ENCODE assay signal across 9 mouse cellular contexts in genomic region chr7:125603185-125603631, GRCm38 (mm10). TPM values are rescaled to one million over a fixed set of nuclear protein-coding genes. Genes with fewer than 3 reads are reported as not detected.
DNase-seq lines count a peak whose midpoint lies in the region; ATAC-seq and TF ChIP-seq lines count a peak whose summit lies in the region.
"Had no signal": no experiment of that assay in that cellular context is flagged by ENCODE, and none has a peak within 500 bp of the region (broad histone marks: within the 10 kb centered on the region; RNA-seq: fewer than 3 reads in every experiment).

Gene Il21r (plus strand): TSS chr7:125603429.

- intact Hi-C loops in left cerebral cortex, postnatal 25 days (cut with DNase I), result no loop called here
- intact Hi-C loops in left cerebral cortex, postnatal 36 days (cut with DNase I), result no loop called here

- 5% methylated on average over 11 of the region's 11 CpGs for WGBS in bone marrow, adult 2 months
- WGBS in thymus, adult 2 months, result 7% methylated on average over 11 of the region's 11 CpGs
- 80% methylated on average over 11 of the region's 11 CpGs for WGBS in embryonic facial prominence, embryonic 10.5 days

- no peaks in the 10 kb centered on the region for H3K9me3 ChIP-seq in embryonic facial prominence, embryonic 10.5 days
- H3K9me3 ChIP-seq: embryonic facial prominence, embryonic 15.5 days had no signal

- TF ChIP-seq POLR2A in bone marrow, adult 2 months (IDR thresholded peaks at IDR 0.05; ENCODE audit: borderline replicate concordance, control insufficient read depth, low read depth, low read length), result peak; percentile 75
- TF ChIP-seq POLR2A in thymus, adult 2 months (IDR thresholded peaks at IDR 0.05; ENCODE audit: control insufficient read depth, extremely low read depth, insufficient read depth, low read length, poor library complexity), result peak; percentile 77

- peak within 1 kb of the TSS; percentile 61 for H3K4me3 ChIP-seq in bone marrow, adult 2 months (replicated peaks; ENCODE audit: control insufficient read depth, low read depth, low read length)
- H3K4me3 ChIP-seq in thymus, adult 2 months (ENCODE audit: control insufficient read depth, insufficient read depth, low read length), result peak within 1 kb of the TSS; percentile 77
- H3K4me3 ChIP-seq in embryonic facial prominence, embryonic 10.5 days, result no peak within 1 kb of the TSS
- H3K4me3 ChIP-seq: embryonic facial prominence, embryonic 15.5 days had no signal

- ATAC-seq in megakaryocyte, adult 5-6 weeks (ENCODE audit: poor library complexity, severe bottlenecking), result peak; percentile 64

- TF ChIP-seq CTCF in bone marrow, adult 2 months (IDR thresholded peaks at IDR 0.05; ENCODE audit: control insufficient read depth, insufficient read depth, low read length), result no peak
- TF ChIP-seq CTCF in thymus, adult 2 months (IDR thresholded peaks at IDR 0.05; ENCODE audit: borderline replicate concordance, control insufficient read depth, extremely low read depth, insufficient read depth, low read length, poor library complexity), result 0 out of 2 replicates have a peak, but pooled peaks have one; percentile 20

- H3K36me3 ChIP-seq in thymus, adult 2 months (ENCODE audit: control insufficient read depth, insufficient read depth, low read length), result no peaks in the 10 kb centered on the region
- H3K36me3 ChIP-seq in embryonic facial prominence, embryonic 10.5 days (replicated peaks), result no peaks in the 10 kb centered on the region
- H3K36me3 ChIP-seq: embryonic facial prominence, embryonic 15.5 days had no signal

- no peaks in the 10 kb centered on the region for H3K27me3 ChIP-seq in thymus, adult 2 months (ENCODE audit: control insufficient read depth, insufficient read depth, low read length)
- H3K27me3 ChIP-seq in embryonic facial prominence, embryonic 10.5 days (replicated peaks; ENCODE audit: low read depth, poor library complexity, severe bottlenecking), result no peaks in the 10 kb centered on the region
- H3K27me3 ChIP-seq: embryonic facial prominence, embryonic 15.5 days had no signal

- peaks cover 25% of the 10 kb centered on the region for H3K4me1 ChIP-seq in bone marrow, adult 2 months (ENCODE audit: control insufficient read depth, insufficient read depth, low read length)
- peaks cover 82% of the 10 kb centered on the region for H3K4me1 ChIP-seq in thymus, adult 2 months (replicated peaks; ENCODE audit: control insufficient read depth, insufficient read depth, low read length)
- peaks cover 23% of the 10 kb centered on the region; the same call in 1 of the 2 replicates for H3K4me1 ChIP-seq in embryonic facial prominence, embryonic 10.5 days

- peak; percentile 32 to 39 for DNase-seq in left cerebral cortex, postnatal 25 days (ENCODE audit: low spot score in 2 of 2)
- DNase-seq in left cerebral cortex, postnatal 36 days (ENCODE audit: low spot score in 2 of 2), result no peak
- DNase-seq in thymus, adult 2 months, result peak; percentile 80
- DNase-seq in ovary, adult 18-20 months (ENCODE audit: low spot score), result no peak
- no peak for DNase-seq in urinary bladder, postnatal 36 days (ENCODE audit: low spot score in 2 of 2)
- DNase-seq in embryonic facial prominence, embryonic 10.5 days (ENCODE audit: low spot score), result no peak

- H3K27ac ChIP-seq in bone marrow, adult 2 months (ENCODE audit: control insufficient read depth, insufficient read depth, low read depth, low read length, poor library complexity), result peak within 1 kb of the TSS; percentile 83
- peak within 1 kb of the TSS; percentile 96 for H3K27ac ChIP-seq in thymus, adult 2 months (ENCODE audit: control insufficient read depth, insufficient read depth, low read length)
- H3K27ac ChIP-seq in embryonic facial prominence, embryonic 10.5 days (replicated peaks), result no peak within 1 kb of the TSS
- H3K27ac ChIP-seq: embryonic facial prominence, embryonic 15.5 days had no signal

RNA-seq across cellular contexts. Expression of gene Il21r, which starts in this region (rescaled TPM):
- total RNA-seq in left cerebral cortex, postnatal 25 days (2021), result 1 to 10 TPM; 1.4 to 1.6 TPM
- 1 to 10 TPM; 1.5 to 1.6 TPM for total RNA-seq in left cerebral cortex, postnatal 36 days (2021)
- polyA plus RNA-seq in bone marrow, adult 2 months (2011; ENCODE audit: insufficient read depth, insufficient read length, low replicate concordance, missing spikeins), result 21.8 and 39.9 TPM in 2 replicates
- total RNA-seq in megakaryocyte, adult 5-6 weeks (2015), result 0.62 and 0.83 TPM in 2 replicates
- 1.8 and 2.2 TPM in 2 replicates for total RNA-seq in megakaryocyte, adult 5-6 weeks (2017)
- polyA plus RNA-seq in thymus, adult 2 months (2012; rRNA removed), result 177 and 188 TPM in 2 replicates
- polyA plus RNA-seq in embryonic facial prominence, embryonic 10.5 days (2016; fragmentation: Nextera tagmentation; extraction: Ambion mirVana), result 0.35 and 0.38 TPM in 2 replicates

Comparison
In these comparisons a context has a peak if more than half of its experiments do, and no peak if none do; other contexts are left out.
1. RNA of gene Il21r (polyA plus RNA-seq): 177 to 188 TPM in thymus, adult 2 months and 21.8 to 39.9 TPM in bone marrow, adult 2 months; 0.35 to 0.38 TPM in embryonic facial prominence, embryonic 10.5 days; every median in the first group is over 10 times any median in the second.
2. DNase-seq: peak in left cerebral cortex, postnatal 25 days (2 of 2) and thymus, adult 2 months (single experiment); none in left cerebral cortex, postnatal 36 days (0 of 2), ovary, adult 18-20 months (single experiment), urinary bladder, postnatal 36 days (0 of 2) and embryonic facial prominence, embryonic 10.5 days (single experiment).